Comparison of ENCODE assay signal across 8 mouse cellular contexts in the genomic region with DNA sequence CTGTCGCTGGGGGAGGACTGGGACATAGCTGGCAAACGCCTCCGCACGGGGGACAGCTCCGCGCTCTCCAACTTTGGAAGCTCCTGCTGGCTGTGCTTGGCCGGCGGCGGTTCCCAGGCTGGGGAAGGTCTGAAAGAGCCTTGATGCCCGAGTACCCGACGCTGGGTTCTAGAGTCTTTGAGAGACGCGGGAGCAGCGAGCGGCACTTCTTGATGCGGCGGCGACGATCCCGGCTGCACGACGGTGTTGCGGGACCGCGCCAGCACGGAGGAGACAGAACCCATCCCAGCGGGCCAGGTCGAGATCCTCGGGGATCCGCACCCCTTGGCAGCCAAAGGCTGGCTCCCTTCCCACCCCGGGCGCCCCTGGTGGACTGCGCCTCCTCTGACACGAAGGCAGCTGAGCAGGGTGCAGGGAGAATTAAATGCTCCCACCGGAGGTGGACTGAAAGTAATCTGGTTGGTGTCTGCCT. TPM values are rescaled to one million over a fixed set of nuclear protein-coding genes. Genes with fewer than 3 reads are reported as not detected.
DNase-seq lines count a peak whose midpoint lies in the region; ATAC-seq lines count a peak whose summit lies in the region.

No protein-coding gene starts in this region.

- H3K4me3 ChIP-seq in lung, embryonic 16.5 days (ENCODE audit: low read length), result peak overlapping the region; percentile 42
- peak overlapping the region; percentile 55 for H3K4me3 ChIP-seq in heart, embryonic 16.5 days (ENCODE audit: low read length)
- H3K4me3 ChIP-seq in limb, embryonic 15.5 days, result peak overlapping the region; percentile 34
- H3K4me3 ChIP-seq in neural tube, embryonic 15.5 days (replicated peaks), result peak overlapping the region; percentile 38

- no peak overlapping the region for H3K27ac ChIP-seq in lung, embryonic 16.5 days (ENCODE audit: low read length)
- no peak overlapping the region for H3K27ac ChIP-seq in heart, embryonic 16.5 days (ENCODE audit: low read length)
- no peak overlapping the region for H3K27ac ChIP-seq in limb, embryonic 15.5 days
- H3K27ac ChIP-seq in neural tube, embryonic 15.5 days (replicated peaks), result no peak overlapping the region

- DNase-seq in adrenal gland, postnatal 14 days, result peak; percentile 23
- DNase-seq in adrenal gland, adult 18-20 months (ENCODE audit: low spot score in 2 of 2), result no peak
- DNase-seq in lung, postnatal 25 days (ENCODE audit: low spot score), result no peak

- H3K27me3 ChIP-seq in lung, embryonic 16.5 days (ENCODE audit: control insufficient read depth, insufficient read depth, low read depth, low read length), result peaks cover 13% of the 10 kb centered on the region
- H3K27me3 ChIP-seq in heart, embryonic 16.5 days (ENCODE audit: control insufficient read depth, insufficient read depth, low read length), result peaks cover 7% of the 10 kb centered on the region
- H3K27me3 ChIP-seq in limb, embryonic 15.5 days, result peaks cover 27% of the 10 kb centered on the region
- peaks cover 26% of the 10 kb centered on the region for H3K27me3 ChIP-seq in neural tube, embryonic 15.5 days (replicated peaks)

- 0 out of 2 replicates have a peak, but pooled peaks have one; percentile 26 for ATAC-seq in lung, embryonic 16.5 days (ENCODE audit: low read depth)
- peak; percentile 45; the same call in 1 of the 2 replicates for ATAC-seq in heart, embryonic 16.5 days (replicated peaks; ENCODE audit: extremely low read depth, insufficient read depth, low FRiP score)
- ATAC-seq in limb, embryonic 15.5 days (ENCODE audit: insufficient number of reproducible peaks, low FRiP score, low TSS enrichment, low read depth), result no peak
- peak; percentile 50; the same call in 1 of the 2 replicates for ATAC-seq in neural tube, embryonic 15.5 days (ENCODE audit: low FRiP score)
- ATAC-seq in activated CD4-positive, CD25-positive, alpha-beta regulatory T cell, adult 4 months, result no peak

- WGBS in lung, embryonic 16.5 days, result under 1% methylated on average over 36 of the region's 36 CpGs
- 1% methylated on average over 36 of the region's 36 CpGs for WGBS in heart, embryonic 16.5 days
- WGBS in limb, embryonic 15.5 days, result under 1% methylated on average over 36 of the region's 36 CpGs
- WGBS in neural tube, embryonic 15.5 days, result under 1% methylated on average over 36 of the region's 36 CpGs

- 0 out of 2 replicates have a peak overlapping the region, but pooled peaks have one; percentile 47 for H3K9ac ChIP-seq in lung, embryonic 16.5 days (ENCODE audit: low read length)
- peak overlapping the region; percentile 49; the same call in 1 of the 2 replicates for H3K9ac ChIP-seq in heart, embryonic 16.5 days (ENCODE audit: low read length)
- H3K9ac ChIP-seq in limb, embryonic 15.5 days, result no peak overlapping the region
- peak overlapping the region; percentile 27 for H3K9ac ChIP-seq in neural tube, embryonic 15.5 days (replicated peaks)

- 0 out of 2 replicates have a peak, but pooled peaks cover 3% of the 10 kb centered on the region for H3K4me1 ChIP-seq in lung, embryonic 16.5 days (replicated peaks; ENCODE audit: control insufficient read depth, insufficient read depth, low read length)
- H3K4me1 ChIP-seq in heart, embryonic 16.5 days (ENCODE audit: control insufficient read depth, insufficient read depth, low read length), result peaks cover 9% of the 10 kb centered on the region; the same call in 1 of the 2 replicates
- H3K4me1 ChIP-seq in limb, embryonic 15.5 days, result peaks cover 8% of the 10 kb centered on the region
- H3K4me1 ChIP-seq in neural tube, embryonic 15.5 days, result peaks cover 8% of the 10 kb centered on the region

- H3K36me3 ChIP-seq in lung, embryonic 16.5 days (ENCODE audit: control insufficient read depth, insufficient read depth, low read length), result no peaks in the 10 kb centered on the region
- H3K36me3 ChIP-seq in heart, embryonic 16.5 days (ENCODE audit: control insufficient read depth, insufficient read depth), result no peaks in the 10 kb centered on the region
- no peaks in the 10 kb centered on the region for H3K36me3 ChIP-seq in limb, embryonic 15.5 days
- no peaks in the 10 kb centered on the region for H3K36me3 ChIP-seq in neural tube, embryonic 15.5 days

- H3K4me2 ChIP-seq in lung, embryonic 16.5 days (ENCODE audit: low read depth, low read length), result peak overlapping the region; percentile 65
- peak overlapping the region; percentile 89 for H3K4me2 ChIP-seq in heart, embryonic 16.5 days (ENCODE audit: low read depth, low read length)
- peak overlapping the region; percentile 60 for H3K4me2 ChIP-seq in limb, embryonic 15.5 days
- peak overlapping the region; percentile 66 for H3K4me2 ChIP-seq in neural tube, embryonic 15.5 days

- H3K9me3 ChIP-seq in lung, embryonic 16.5 days (ENCODE audit: control insufficient read depth, low read length), result no peaks in the 10 kb centered on the region
- no peaks in the 10 kb centered on the region for H3K9me3 ChIP-seq in heart, embryonic 16.5 days (replicated peaks; ENCODE audit: control insufficient read depth, low read length)
- H3K9me3 ChIP-seq in limb, embryonic 15.5 days, result no peaks in the 10 kb centered on the region
- H3K9me3 ChIP-seq in neural tube, embryonic 15.5 days (replicated peaks), result no peaks in the 10 kb centered on the region

RNA-seq across cellular contexts. Expression of a gene that starts 52.4 kb away (rescaled TPM):
- 37.2 and 42.4 TPM in 2 replicates for total RNA-seq in adrenal gland, postnatal 14 days (2021)
- total RNA-seq in adrenal gland, adult 18-20 months (2021), result 10 to 100 TPM; 21.2 to 24.0 TPM
- polyA plus RNA-seq in lung, embryonic 16.5 days (2015; fragmentation: Nextera tagmentation; extraction: Ambion mirVana), result 114 and 133 TPM in 2 replicates
- 50.7 and 56.3 TPM in 2 replicates for polyA plus RNA-seq in heart, embryonic 16.5 days (2015; fragmentation: Nextera tagmentation; extraction: Ambion mirVana)
- 77.9 and 106 TPM in 2 replicates for polyA plus RNA-seq in limb, embryonic 15.5 days (2015; fragmentation: Nextera tagmentation; extraction: Ambion mirVana)
- polyA plus RNA-seq in neural tube, embryonic 15.5 days (2015; fragmentation: Nextera tagmentation; extraction: Ambion mirVana), result 85.7 and 86.6 TPM in 2 replicates
- polyA plus RNA-seq in activated CD4-positive, CD25-positive, alpha-beta regulatory T cell, adult 4 months (2017; shearing (Covaris generic)), result 100 to 1,000 TPM; 130 to 157 TPM

Comparison
In these comparisons a context has a peak if more than half of its experiments do, and no peak if none do; other contexts are left out.
1. ATAC-seq: peak in lung, embryonic 16.5 days (single experiment), heart, embryonic 16.5 days (single experiment) and neural tube, embryonic 15.5 days (single experiment); none in limb, embryonic 15.5 days (single experiment) and activated CD4-positive, CD25-positive, alpha-beta regulatory T cell, adult 4 months (single experiment).
2. Peak in every context shown above with its lines, with median percentiles within 50 percentile points of each other: H3K4me2 ChIP-seq and H3K4me3 ChIP-seq.